Mouse (Mus musculus): ENCODE measurements around the gene Pop4. TPM values are rescaled to one million over a fixed set of nuclear protein-coding genes. Genes with fewer than 3 reads are reported as not detected.

Pop4 gene
- polyA plus RNA-seq, 1 experiment from 2014 or later: 99.8 TPM

- ATAC-seq: no peak
- no peaks in the 10 kb centered on the region; the same call in 1 of the 2 replicates for H3K27me3 ChIP-seq
- H3K4me3 ChIP-seq: no peak overlapping the region
- no peaks in the 10 kb centered on the region for H3K4me1 ChIP-seq
- H3K27ac ChIP-seq: no peak overlapping the region
- H3K9ac ChIP-seq: no peak overlapping the region
- H3K36me3 ChIP-seq (ENCODE audit: poor library complexity, severe bottlenecking): no peaks in the 10 kb centered on the region
- no peak overlapping the region for H3K4me2 ChIP-seq
- H3K9me3 ChIP-seq (replicated peaks): no peaks in the 10 kb centered on the region
These were observed 34.1 kb downstream of the Pop4 start for GRCm38 (mm10) chr7:38237140-38237539.

GRCm38 (mm10) chr7:38236400-38237105, 34.7 kb downstream of the Pop4 start:
- WGBS: 49% methylated on average over 11 of the region's 11 CpGs
- no peak for ATAC-seq
- H3K27ac ChIP-seq: no peak overlapping the region
- H3K36me3 ChIP-seq (ENCODE audit: poor library complexity, severe bottlenecking): no peaks in the 10 kb centered on the region
- no peak overlapping the region for H3K4me2 ChIP-seq
- no peak overlapping the region for H3K9ac ChIP-seq
- no peak overlapping the region for H3K4me3 ChIP-seq
- no peaks in the 10 kb centered on the region; the same call in 1 of the 2 replicates for H3K27me3 ChIP-seq
- H3K9me3 ChIP-seq (replicated peaks): no peaks in the 10 kb centered on the region
- H3K4me1 ChIP-seq: no peaks in the 10 kb centered on the region

DNA sequence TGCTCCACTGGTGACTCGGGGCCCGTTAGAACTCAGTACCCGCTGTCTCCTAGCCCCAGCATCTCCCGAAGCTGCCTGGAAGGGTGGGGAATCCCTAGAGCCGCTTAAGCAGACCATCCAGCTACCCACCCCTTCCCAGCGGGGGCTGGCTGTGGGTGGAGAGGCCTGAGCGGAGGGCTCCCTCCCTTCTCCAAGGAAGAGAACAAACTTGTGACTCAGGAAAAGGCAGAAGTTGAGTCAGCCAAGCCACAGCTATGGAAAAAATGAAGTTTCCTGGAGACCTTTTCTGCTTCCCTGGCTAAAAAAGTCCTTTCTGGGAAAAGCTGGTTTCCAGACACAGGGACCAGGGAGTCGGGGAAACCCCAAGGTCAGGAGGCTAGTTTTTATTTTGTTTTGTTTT, 40.9 kb downstream of the Pop4 start:
- H3K27ac ChIP-seq: no peak overlapping the region
- no peak for ATAC-seq
- no peaks in the 10 kb centered on the region for H3K36me3 ChIP-seq (ENCODE audit: poor library complexity, severe bottlenecking)
- no peaks in the 10 kb centered on the region for H3K9me3 ChIP-seq (replicated peaks)
- no peak overlapping the region for H3K4me2 ChIP-seq
- H3K27me3 ChIP-seq: peaks cover 18% of the 10 kb centered on the region
- H3K4me1 ChIP-seq: peaks cover 13% of the 10 kb centered on the region
- no peak overlapping the region for H3K9ac ChIP-seq
- WGBS: 26% methylated on average over 8 of the region's 8 CpGs
- no peak overlapping the region for H3K4me3 ChIP-seq

- Histone ChIP-seq H3K27me3 (peaks cover 18% of the 10 kb centered on the region), H3K36me3 (ENCODE audit: poor library complexity, severe bottlenecking) (no peaks in the 10 kb centered on the region), H3K4me2 (peak overlapping the region; percentile 89), H3K4me1 (peaks cover 13% of the 10 kb centered on the region), H3K27ac (no peak overlapping the region), H3K9ac (no peak overlapping the region), H3K4me3 (peak overlapping the region; percentile 52), H3K9me3 (replicated peaks) (no peaks in the 10 kb centered on the region)
- no peak for ATAC-seq
- 25% methylated on average over 8 of the region's 8 CpGs for WGBS
These were observed 42.9 kb downstream of the Pop4 start for GRCm38 (mm10) chr7:38228329-38228728.

DNA sequence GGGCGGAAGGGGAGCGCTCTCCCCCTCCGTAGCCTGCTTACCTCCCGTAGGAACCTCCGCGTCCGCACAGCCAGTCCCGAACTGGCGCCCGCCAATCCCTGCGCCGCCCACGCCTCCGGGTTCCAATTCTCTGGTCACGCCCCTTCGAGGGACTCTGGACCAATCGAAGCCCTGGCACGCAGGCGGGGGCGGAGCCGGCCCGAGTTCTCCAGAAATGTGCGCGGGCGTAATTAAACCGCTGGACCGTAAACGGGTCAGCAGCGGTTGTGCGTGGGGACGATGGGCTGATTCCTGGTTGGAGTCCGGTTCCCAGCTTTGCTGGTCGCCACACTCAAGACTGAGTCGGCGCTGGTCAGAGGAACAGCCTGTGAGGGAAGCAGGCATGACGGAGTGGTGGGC, 43.3 kb downstream of the Pop4 start, which contains the start of gene Plekhf1:
TSS of gene Plekhf1 (minus strand) at position 117 of the 399 bp plus-strand sequence.
- H3K4me1 ChIP-seq: peaks cover 13% of the 10 kb centered on the region
- H3K36me3 ChIP-seq (ENCODE audit: poor library complexity, severe bottlenecking): no peaks in the 10 kb centered on the region
- H3K9me3 ChIP-seq (replicated peaks): no peaks in the 10 kb centered on the region
- H3K4me2 ChIP-seq: peak within 1 kb of the TSS; percentile 89
- ATAC-seq: peak; percentile 94
- no peak within 1 kb of the TSS for H3K27ac ChIP-seq
- H3K27me3 ChIP-seq: peaks cover 18% of the 10 kb centered on the region
- H3K9ac ChIP-seq: peak within 1 kb of the TSS; percentile 64
- under 1% methylated on average over 36 of the region's 36 CpGs for WGBS
- peak within 1 kb of the TSS; percentile 52 for H3K4me3 ChIP-seq

DNA sequence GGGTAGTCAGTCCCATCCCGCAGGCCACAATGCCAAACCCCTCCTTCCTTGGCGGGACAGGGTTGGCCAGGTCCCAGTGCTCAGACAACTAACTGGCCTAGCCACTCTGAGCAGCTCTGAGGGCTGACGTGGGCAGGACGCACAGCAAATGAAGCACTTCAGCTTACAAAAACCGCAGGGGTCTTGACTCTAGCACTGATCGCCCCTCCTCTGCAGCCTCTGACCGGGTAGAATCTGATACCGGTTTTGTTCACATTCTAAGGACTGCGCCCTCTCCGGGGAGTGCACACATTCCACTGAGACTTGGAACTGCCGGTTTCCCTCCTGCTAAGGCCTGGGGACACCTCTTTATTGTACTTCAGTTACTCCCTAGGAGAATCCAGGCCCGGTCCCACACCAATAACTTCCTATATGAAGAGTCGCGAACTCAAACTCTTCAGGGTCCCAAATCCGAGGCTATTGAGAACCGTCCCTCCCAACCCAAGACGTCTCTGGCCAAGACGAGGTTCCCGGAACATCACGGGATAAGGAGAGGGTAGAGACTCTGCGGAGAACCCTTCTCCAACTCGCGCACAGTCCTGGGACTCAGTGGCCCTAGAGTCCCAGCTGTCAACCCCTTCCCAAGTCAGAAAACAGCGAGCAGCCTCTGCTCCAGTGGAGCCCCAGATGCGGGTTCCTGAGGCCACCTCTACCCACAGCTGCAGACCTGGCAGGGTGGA, 43.9 kb downstream of the Pop4 start:
- WGBS: under 1% methylated on average over 25 of the region's 25 CpGs
- no peak overlapping the region for H3K27ac ChIP-seq
- peak; percentile 54 for ATAC-seq
- H3K9me3 ChIP-seq (replicated peaks): no peaks in the 10 kb centered on the region
- H3K9ac ChIP-seq: peak overlapping the region; percentile 64
- H3K27me3 ChIP-seq: peaks cover 18% of the 10 kb centered on the region
- peak overlapping the region; percentile 52 for H3K4me3 ChIP-seq
- peak overlapping the region; percentile 89 for H3K4me2 ChIP-seq
- peaks cover 13% of the 10 kb centered on the region for H3K4me1 ChIP-seq
- H3K36me3 ChIP-seq (ENCODE audit: poor library complexity, severe bottlenecking): no peaks in the 10 kb centered on the region

DNA sequence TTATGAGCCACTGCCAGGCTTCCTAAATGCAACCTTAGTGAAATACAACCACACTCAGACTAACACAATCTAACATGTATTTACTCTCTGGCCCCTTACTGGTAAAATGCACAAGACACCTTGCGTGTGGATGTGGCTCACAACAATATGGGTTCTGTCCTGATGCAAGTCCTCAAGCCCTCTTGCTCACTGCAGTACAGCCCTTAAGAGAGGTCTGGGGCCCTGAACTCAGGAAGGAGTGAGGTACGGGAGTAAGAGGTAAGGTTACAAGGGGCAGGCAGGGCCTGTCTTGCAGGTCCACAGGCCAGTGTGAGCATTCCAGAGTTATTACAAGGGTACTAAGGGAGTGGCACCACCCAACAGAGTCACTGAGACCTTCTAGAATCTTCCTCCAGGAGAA, 45.0 kb downstream of the Pop4 start:
- Histone ChIP-seq H3K27me3 (peaks cover 18% of the 10 kb centered on the region), H3K4me2 (no peak overlapping the region; the same call in 1 of the 2 replicates), H3K27ac (no peak overlapping the region), H3K9me3 (replicated peaks) (no peaks in the 10 kb centered on the region), H3K36me3 (ENCODE audit: poor library complexity, severe bottlenecking) (no peaks in the 10 kb centered on the region), H3K4me1 (peaks cover 13% of the 10 kb centered on the region), H3K4me3 (no peak overlapping the region), H3K9ac (no peak overlapping the region)
- ATAC-seq: no peak
- 89% methylated on average over 2 of the region's 2 CpGs for WGBS

- Histone ChIP-seq H3K36me3 (ENCODE audit: poor library complexity, severe bottlenecking) (no peaks in the 10 kb centered on the region), H3K27ac (no peak overlapping the region), H3K4me2 (no peak overlapping the region), H3K9me3 (replicated peaks) (no peaks in the 10 kb centered on the region), H3K4me3 (no peak overlapping the region), H3K4me1 (peaks cover 13% of the 10 kb centered on the region), H3K27me3 (peaks cover 12% of the 10 kb centered on the region), H3K9ac (no peak overlapping the region)
- no peak for ATAC-seq
- 88% methylated on average over 13 of the region's 13 CpGs for WGBS
These were observed 46.5 kb downstream of the Pop4 start for GRCm38 (mm10) chr7:38224577-38225369.

DNA sequence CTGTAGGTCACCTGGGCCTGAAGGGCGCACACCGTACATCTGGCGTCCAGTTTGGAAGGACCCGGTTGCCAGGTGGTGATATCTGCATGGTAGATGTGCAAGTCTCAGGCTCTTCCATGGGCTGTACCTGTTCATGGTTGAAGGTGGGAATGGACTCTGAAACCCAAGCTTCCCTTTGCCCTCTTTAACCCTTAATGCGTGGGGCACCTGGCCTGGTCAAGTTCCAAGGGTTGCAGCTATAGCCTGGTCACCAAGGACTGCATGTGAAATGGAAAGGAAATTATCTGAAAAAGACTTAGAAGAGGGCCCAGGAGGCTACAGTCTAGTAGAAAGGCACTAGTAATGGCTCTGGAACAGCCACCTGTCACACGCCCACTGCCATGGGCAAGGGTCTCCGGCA, 50.4 kb downstream of the Pop4 start:
- Histone ChIP-seq H3K27me3 (no peaks in the 10 kb centered on the region), H3K9me3 (replicated peaks) (no peaks in the 10 kb centered on the region), H3K4me2 (no peak overlapping the region), H3K27ac (no peak overlapping the region), H3K4me3 (no peak overlapping the region), H3K4me1 (no peaks in the 10 kb centered on the region), H3K9ac (no peak overlapping the region), H3K36me3 (ENCODE audit: poor library complexity, severe bottlenecking) (no peaks in the 10 kb centered on the region)
- WGBS: 98% methylated on average over 7 of the region's 7 CpGs
- no peak for ATAC-seq

DNA sequence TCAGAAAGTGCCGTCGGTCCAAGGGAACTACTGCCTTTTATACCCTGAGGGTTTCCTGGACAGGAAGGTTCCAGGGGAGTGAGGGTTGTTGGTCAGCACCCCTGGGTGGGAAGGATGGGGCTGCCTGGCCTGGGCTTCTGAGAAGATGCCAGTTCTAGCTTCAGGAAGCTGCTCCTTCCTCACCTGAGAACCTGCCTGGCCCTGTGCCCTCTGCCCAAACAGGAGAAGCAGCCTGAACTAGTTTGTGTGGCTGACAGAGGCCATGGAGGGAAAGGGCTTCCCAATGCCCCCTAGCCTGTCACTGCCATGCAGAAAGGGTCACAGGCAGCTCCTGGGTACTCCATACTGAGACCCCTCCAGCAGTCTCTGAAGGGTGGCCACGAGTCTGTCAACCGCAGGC, 51.7 kb downstream of the Pop4 start:
- Histone ChIP-seq H3K36me3 (ENCODE audit: poor library complexity, severe bottlenecking) (no peaks in the 10 kb centered on the region), H3K9ac (no peak overlapping the region), H3K4me2 (no peak overlapping the region), H3K27ac (no peak overlapping the region), H3K27me3 (no peaks in the 10 kb centered on the region), H3K4me3 (no peak overlapping the region), H3K9me3 (replicated peaks) (no peaks in the 10 kb centered on the region), H3K4me1 (no peaks in the 10 kb centered on the region)
- 85% methylated on average over 4 of the region's 4 CpGs for WGBS
- ATAC-seq: no peak

- Histone ChIP-seq H3K4me2 (no peak overlapping the region), H3K4me3 (no peak overlapping the region), H3K27ac (no peak overlapping the region), H3K9me3 (replicated peaks) (no peaks in the 10 kb centered on the region), H3K4me1 (no peaks in the 10 kb centered on the region), H3K27me3 (no peaks in the 10 kb centered on the region), H3K9ac (no peak overlapping the region), H3K36me3 (ENCODE audit: poor library complexity, severe bottlenecking) (no peaks in the 10 kb centered on the region)
- 78% methylated on average over 8 of the region's 8 CpGs for WGBS
- ATAC-seq: no peak
These were observed 52.4 kb downstream of the Pop4 start for GRCm38 (mm10) chr7:38218631-38219367.

Data from forebrain, embryonic 13.5 days (tissue).